Mouse (Mus musculus): ENCODE results near the gene Olfr281.

GRCm38 (mm10) chr15:98497631-98498030 lies 45.2 kb downstream of the Olfr281 start:
- TF ChIP-seq CTCF (IDR thresholded peaks at IDR 0.05; ENCODE audit: extremely low read depth, insufficient read depth, insufficient read length, insufficient replicate concordance) = no peak
- no peak for TF ChIP-seq POLR2A (IDR thresholded peaks at IDR 0.05; ENCODE audit: low read depth, low read length)
